Comparison of ENCODE assay signal across 24 mouse cellular contexts in the genomic region with DNA sequence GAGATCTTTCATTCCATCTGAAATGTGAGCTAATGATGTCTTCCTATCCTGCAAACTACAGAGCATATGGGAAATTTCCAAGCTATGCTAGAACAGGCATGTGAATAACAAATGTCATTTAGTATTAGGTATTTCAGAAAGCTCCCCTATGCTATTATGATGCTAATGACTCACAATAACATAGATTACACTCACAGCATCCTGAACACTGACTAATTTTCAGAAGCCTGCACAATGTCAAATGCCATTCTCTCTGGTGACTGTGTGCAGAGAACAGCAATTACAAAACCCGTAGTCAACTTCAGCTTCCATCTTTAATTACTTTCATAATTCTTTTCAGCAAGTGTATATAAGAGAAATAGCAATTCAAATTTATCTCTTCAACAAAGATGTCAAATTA.
DNase-seq lines count a peak whose midpoint lies in the region; ATAC-seq and TF ChIP-seq lines count a peak whose summit lies in the region.
"Had no signal": no experiment of that assay in that cellular context is flagged by ENCODE, and none has a peak within 500 bp of the region (broad histone marks: within the 10 kb centered on the region; RNA-seq: fewer than 3 reads in every experiment).

No protein-coding gene starts in this region.

- no peaks in the 10 kb centered on the region for H3K4me1 ChIP-seq in forebrain, embryonic 16.5 days (replicated peaks; ENCODE audit: control insufficient read depth, insufficient read depth, low read length)
- no peaks in the 10 kb centered on the region for H3K4me1 ChIP-seq in forebrain, embryonic 13.5 days
- no peaks in the 10 kb centered on the region for H3K4me1 ChIP-seq in hindbrain, embryonic 16.5 days (ENCODE audit: control insufficient read depth, insufficient read depth, low read depth, low read length)
- no peaks in the 10 kb centered on the region for H3K4me1 ChIP-seq in hindbrain, postnatal 0 days (ENCODE audit: insufficient read depth, low read length)
- no peaks in the 10 kb centered on the region for H3K4me1 ChIP-seq in midbrain, embryonic 15.5 days
- no peaks in the 10 kb centered on the region for H3K4me1 ChIP-seq in midbrain, embryonic 10.5 days
- H3K4me1 ChIP-seq: embryonic facial prominence, embryonic 12.5 days; embryonic facial prominence, embryonic 15.5 days; heart, embryonic 10.5 days; hindbrain, embryonic 10.5 days; hindbrain, embryonic 13.5 days had no signal

- H3K27me3 ChIP-seq in forebrain, embryonic 16.5 days (replicated peaks; ENCODE audit: control insufficient read depth, insufficient read depth, low read length): no peaks in the 10 kb centered on the region
- no peaks in the 10 kb centered on the region for H3K27me3 ChIP-seq in forebrain, embryonic 13.5 days
- no peaks in the 10 kb centered on the region for H3K27me3 ChIP-seq in hindbrain, embryonic 16.5 days (replicated peaks; ENCODE audit: control insufficient read depth, insufficient read depth, low read length)
- no peaks in the 10 kb centered on the region for H3K27me3 ChIP-seq in hindbrain, postnatal 0 days (ENCODE audit: insufficient read depth, low read length)
- no peaks in the 10 kb centered on the region for H3K27me3 ChIP-seq in midbrain, embryonic 15.5 days (replicated peaks)
- no peaks in the 10 kb centered on the region for H3K27me3 ChIP-seq in midbrain, embryonic 10.5 days (ENCODE audit: low read depth, poor library complexity, severe bottlenecking)
- H3K27me3 ChIP-seq: embryonic facial prominence, embryonic 12.5 days; embryonic facial prominence, embryonic 15.5 days; hindbrain, embryonic 13.5 days had no signal

- H3K9ac ChIP-seq in forebrain, embryonic 16.5 days (replicated peaks; ENCODE audit: low read depth, low read length): no peak overlapping the region
- no peak overlapping the region for H3K9ac ChIP-seq in forebrain, embryonic 13.5 days
- H3K9ac ChIP-seq in hindbrain, embryonic 16.5 days (ENCODE audit: low read depth, low read length): no peak overlapping the region
- no peak overlapping the region for H3K9ac ChIP-seq in hindbrain, postnatal 0 days (replicated peaks; ENCODE audit: low read length)
- H3K9ac ChIP-seq in midbrain, embryonic 15.5 days: no peak overlapping the region
- H3K9ac ChIP-seq: embryonic facial prominence, embryonic 12.5 days; embryonic facial prominence, embryonic 15.5 days; hindbrain, embryonic 13.5 days had no signal

- H3K36me3 ChIP-seq in forebrain, embryonic 16.5 days (ENCODE audit: control insufficient read depth, insufficient read depth): no peaks in the 10 kb centered on the region
- H3K36me3 ChIP-seq in forebrain, embryonic 13.5 days (ENCODE audit: poor library complexity, severe bottlenecking): no peaks in the 10 kb centered on the region
- H3K36me3 ChIP-seq in hindbrain, embryonic 16.5 days (ENCODE audit: control insufficient read depth, insufficient read depth, low read length): no peaks in the 10 kb centered on the region
- no peaks in the 10 kb centered on the region for H3K36me3 ChIP-seq in hindbrain, postnatal 0 days (ENCODE audit: insufficient read depth, low read length)
- H3K36me3 ChIP-seq in midbrain, embryonic 15.5 days (replicated peaks): no peaks in the 10 kb centered on the region
- no peaks in the 10 kb centered on the region for H3K36me3 ChIP-seq in midbrain, embryonic 10.5 days
- H3K36me3 ChIP-seq: embryonic facial prominence, embryonic 12.5 days; embryonic facial prominence, embryonic 15.5 days; heart, embryonic 10.5 days; hindbrain, embryonic 10.5 days; hindbrain, embryonic 13.5 days had no signal

- WGBS in forebrain, embryonic 16.5 days: 33% methylated on average over 1 of the region's 1 CpGs
- 56% methylated on average over 1 of the region's 1 CpGs for WGBS in forebrain, embryonic 13.5 days
- WGBS in hindbrain, embryonic 16.5 days: 38% methylated on average over 1 of the region's 1 CpGs
- WGBS in hindbrain, postnatal 0 days: 48% methylated on average over 1 of the region's 1 CpGs
- WGBS in midbrain, embryonic 15.5 days: 45% methylated on average over 1 of the region's 1 CpGs
- 89% methylated on average over 1 of the region's 1 CpGs for WGBS in midbrain, embryonic 10.5 days

- no peak overlapping the region for H3K4me2 ChIP-seq in forebrain, embryonic 16.5 days (ENCODE audit: low read length)
- no peak overlapping the region for H3K4me2 ChIP-seq in forebrain, embryonic 13.5 days
- H3K4me2 ChIP-seq in hindbrain, embryonic 16.5 days (ENCODE audit: low read length): no peak overlapping the region
- no peak overlapping the region for H3K4me2 ChIP-seq in hindbrain, postnatal 0 days (ENCODE audit: low read depth, low read length)
- no peak overlapping the region for H3K4me2 ChIP-seq in midbrain, embryonic 15.5 days
- H3K4me2 ChIP-seq: embryonic facial prominence, embryonic 12.5 days; embryonic facial prominence, embryonic 15.5 days; hindbrain, embryonic 13.5 days had no signal

- peak; percentile 58; the same call in 1 of the 2 replicates for ATAC-seq in forebrain, embryonic 16.5 days
- ATAC-seq in forebrain, embryonic 13.5 days: no peak
- peak; percentile 52; the same call in 1 of the 2 replicates for ATAC-seq in hindbrain, embryonic 16.5 days
- no peak for ATAC-seq in hindbrain, postnatal 0 days
- ATAC-seq in midbrain, embryonic 15.5 days (replicated peaks): 0 out of 2 replicates have a peak, but pooled peaks have one; percentile 52
- ATAC-seq: intestine, postnatal 0 days; Patski had no signal

- no peaks in the 10 kb centered on the region for H3K9me3 ChIP-seq in forebrain, embryonic 16.5 days (ENCODE audit: control insufficient read depth, low read length)
- H3K9me3 ChIP-seq in forebrain, embryonic 13.5 days (replicated peaks): no peaks in the 10 kb centered on the region
- H3K9me3 ChIP-seq in hindbrain, embryonic 16.5 days (ENCODE audit: control insufficient read depth, low read length): no peaks in the 10 kb centered on the region
- no peaks in the 10 kb centered on the region for H3K9me3 ChIP-seq in hindbrain, postnatal 0 days (ENCODE audit: low read length)
- H3K9me3 ChIP-seq in midbrain, embryonic 15.5 days: no peaks in the 10 kb centered on the region
- H3K9me3 ChIP-seq in midbrain, embryonic 10.5 days (replicated peaks): no peaks in the 10 kb centered on the region
- H3K9me3 ChIP-seq: embryonic facial prominence, embryonic 12.5 days; embryonic facial prominence, embryonic 15.5 days; heart, embryonic 10.5 days; hindbrain, embryonic 10.5 days; hindbrain, embryonic 13.5 days had no signal

- H3K27ac ChIP-seq in forebrain, embryonic 16.5 days (ENCODE audit: low read length): no peak overlapping the region
- H3K27ac ChIP-seq in forebrain, embryonic 13.5 days: no peak overlapping the region
- H3K27ac ChIP-seq in hindbrain, embryonic 16.5 days (ENCODE audit: low read depth, low read length): no peak overlapping the region
- no peak overlapping the region for H3K27ac ChIP-seq in hindbrain, postnatal 0 days
- no peak overlapping the region for H3K27ac ChIP-seq in midbrain, embryonic 15.5 days
- H3K27ac ChIP-seq in midbrain, embryonic 10.5 days (replicated peaks): no peak overlapping the region
- H3K27ac ChIP-seq: embryonic facial prominence, embryonic 12.5 days; embryonic facial prominence, embryonic 15.5 days; heart, adult 2 months; heart, embryonic 10.5 days; hindbrain, embryonic 10.5 days; hindbrain, embryonic 13.5 days had no signal

- no peak for TF ChIP-seq CTCF in hindbrain, postnatal 0 days (IDR thresholded peaks at IDR 0.05; ENCODE audit: low read depth)

- no peak for DNase-seq in hindbrain, postnatal 0 days (ENCODE audit: low spot score)
- DNase-seq in midbrain, embryonic 10.5 days (ENCODE audit: low spot score): no peak
- DNase-seq: adrenal gland, postnatal 10 days; adrenal gland, postnatal 36 days; cerebellum, adult 11 months; cerebellum, adult 2 months; cerebellum, adult 9-11 months; cerebellum, postnatal 25 days; gastrocnemius, postnatal 10 days; gastrocnemius, postnatal 36 days; heart, adult 2 months; heart, postnatal 10 days; heart, postnatal 36 days had no signal

- H3K4me3 ChIP-seq in forebrain, embryonic 16.5 days (replicated peaks; ENCODE audit: low read length): no peak overlapping the region
- H3K4me3 ChIP-seq in forebrain, embryonic 13.5 days: no peak overlapping the region
- H3K4me3 ChIP-seq in hindbrain, embryonic 16.5 days (ENCODE audit: low read length): no peak overlapping the region
- no peak overlapping the region for H3K4me3 ChIP-seq in hindbrain, postnatal 0 days (ENCODE audit: low read length)
- H3K4me3 ChIP-seq in midbrain, embryonic 15.5 days: no peak overlapping the region
- no peak overlapping the region for H3K4me3 ChIP-seq in midbrain, embryonic 10.5 days
- H3K4me3 ChIP-seq: embryonic facial prominence, embryonic 12.5 days; embryonic facial prominence, embryonic 15.5 days; heart, adult 2 months; heart, embryonic 10.5 days; hindbrain, embryonic 10.5 days; hindbrain, embryonic 13.5 days had no signal

Comparison
In these comparisons a context has a peak if more than half of its experiments do, and no peak if none do; other contexts are left out.
1. ATAC-seq: peak in forebrain, embryonic 16.5 days (single experiment), hindbrain, embryonic 16.5 days (single experiment) and midbrain, embryonic 15.5 days (single experiment); none in forebrain, embryonic 13.5 days (single experiment) and hindbrain, postnatal 0 days (single experiment).